Mouse (Mus musculus): ENCODE measurements around the gene Ajm1.

GRCm38 (mm10) chr2:25581901-25582301 is 344 bp upstream of the Ajm1 start:
- TF ChIP-seq CTCF (IDR thresholded peaks at IDR 0.05; ENCODE audit: borderline replicate concordance, insufficient read depth, low read depth, low read length): no peak
- TF ChIP-seq POLR2A (IDR thresholded peaks at IDR 0.05; ENCODE audit: borderline replicate concordance, insufficient read depth, low read length): no peak

Data from cerebellum, adult 2 months (tissue).